Mouse (Mus musculus): ENCODE measurements around the gene Man2c1. TPM values are rescaled to one million over a fixed set of nuclear protein-coding genes. Genes with fewer than 3 reads are reported as not detected.

Gene Man2c1
- 43.7 and 45.3 TPM in 2 replicates for polyA plus RNA-seq (2014; fragmentation: Nextera tagmentation; extraction: Ambion mirVana)

DNA sequence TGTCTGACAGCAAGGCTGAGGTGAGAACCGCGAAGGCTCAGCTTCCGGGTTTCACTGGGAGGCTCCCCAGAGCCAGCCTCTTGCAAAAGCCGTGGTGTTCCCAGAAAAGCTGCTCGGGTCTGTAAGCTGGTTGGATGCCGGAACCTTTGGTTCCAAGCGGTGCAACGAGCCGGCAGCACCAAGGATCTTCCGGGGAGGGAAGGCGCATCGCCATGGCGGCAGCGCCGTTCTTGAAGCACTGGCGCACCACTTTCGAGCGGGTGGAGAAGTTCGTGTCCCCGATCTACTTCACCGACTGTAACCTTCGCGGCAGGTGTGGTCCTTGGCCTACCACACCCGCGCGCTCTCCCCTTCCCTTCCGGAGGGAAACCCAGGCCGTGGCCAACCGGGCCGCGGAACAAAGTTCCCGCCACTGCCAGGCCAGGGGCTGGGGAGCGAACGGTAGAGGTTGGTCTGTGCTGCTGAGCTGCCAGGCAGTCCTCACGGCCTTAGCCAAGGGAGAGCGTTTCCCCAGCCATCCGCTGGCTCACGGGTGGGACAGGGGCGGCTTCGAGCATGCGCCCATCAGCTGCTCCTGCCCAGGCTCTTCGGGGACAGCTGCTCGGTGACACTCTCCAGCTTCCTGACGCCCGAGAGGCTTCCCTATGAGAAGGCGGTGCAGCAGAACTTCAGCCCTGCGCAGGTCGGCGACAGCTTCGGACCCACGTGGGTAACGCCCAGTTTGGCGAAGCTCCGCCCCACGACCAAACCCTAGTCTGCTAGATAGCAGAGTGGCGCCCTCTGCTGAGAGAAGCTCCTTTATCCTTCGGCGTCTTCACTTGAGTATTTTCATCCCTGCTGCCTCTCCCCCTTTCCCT, at the start of gene Man2c1:
Gene Man2c1 (plus strand): TSS at position 114 of the 857 bp plus-strand sequence.
- Histone ChIP-seq H3K27ac (ENCODE audit: low read length) (peak within 1 kb of the TSS; percentile 97), H3K9ac (replicated peaks; ENCODE audit: low read depth, low read length) (peak within 1 kb of the TSS; percentile 73), H3K36me3 (ENCODE audit: control insufficient read depth, insufficient read depth, low read length) (peaks cover 29% of the 10 kb centered on the region), H3K9me3 (ENCODE audit: control insufficient read depth, low read depth, low read length) (no peaks in the 10 kb centered on the region), H3K27me3 (ENCODE audit: control insufficient read depth, insufficient read depth, low read length) (no peaks in the 10 kb centered on the region), H3K4me1 (ENCODE audit: control insufficient read depth, insufficient read depth, low read length) (no peaks in the 10 kb centered on the region), H3K4me3 (ENCODE audit: low read depth, low read length) (peak within 1 kb of the TSS; percentile 87), H3K4me2 (replicated peaks; ENCODE audit: low read depth, low read length) (peak within 1 kb of the TSS; percentile 81)
- ATAC-seq (ENCODE audit: insufficient number of reproducible peaks, insufficient read depth, low FRiP score, low read depth) = peak; percentile 89
- WGBS = under 1% methylated on average over 57 of the region's 58 CpGs

DNA sequence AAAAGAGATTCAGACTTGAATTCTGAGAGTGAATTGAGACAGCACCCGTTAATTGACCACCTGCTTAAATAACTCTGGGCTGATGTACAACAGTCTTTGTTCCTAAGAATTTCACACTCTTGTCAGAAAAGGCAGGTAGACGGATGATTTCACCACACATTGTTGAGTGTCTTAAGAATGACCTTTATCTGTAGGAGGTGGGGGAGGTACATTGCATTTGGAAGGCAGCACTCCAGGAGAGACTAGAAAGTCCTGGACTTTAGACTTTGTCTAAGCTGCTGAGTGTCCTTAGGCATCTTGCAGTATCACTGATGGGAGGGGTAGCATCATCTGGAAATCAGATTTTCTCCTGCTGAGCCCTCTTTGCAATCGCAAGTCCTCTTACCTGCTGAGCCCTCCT, 48.3 kb upstream of the Man2c1 start:
- Histone ChIP-seq H3K36me3 (ENCODE audit: control insufficient read depth, insufficient read depth, low read length) (peaks cover 10% of the 10 kb centered on the region), H3K4me3 (ENCODE audit: low read depth, low read length) (no peak overlapping the region), H3K9ac (replicated peaks; ENCODE audit: low read depth, low read length) (no peak overlapping the region), H3K9me3 (ENCODE audit: control insufficient read depth, low read depth, low read length) (no peaks in the 10 kb centered on the region), H3K4me2 (replicated peaks; ENCODE audit: low read depth, low read length) (no peak overlapping the region), H3K27me3 (ENCODE audit: control insufficient read depth, insufficient read depth, low read length) (no peaks in the 10 kb centered on the region), H3K27ac (ENCODE audit: low read length) (no peak overlapping the region), H3K4me1 (ENCODE audit: control insufficient read depth, insufficient read depth, low read length) (no peaks in the 10 kb centered on the region)
- WGBS = 74% methylated on average over 3 of the region's 3 CpGs
- ATAC-seq (ENCODE audit: insufficient number of reproducible peaks, insufficient read depth, low FRiP score, low read depth) = no peak

DNA sequence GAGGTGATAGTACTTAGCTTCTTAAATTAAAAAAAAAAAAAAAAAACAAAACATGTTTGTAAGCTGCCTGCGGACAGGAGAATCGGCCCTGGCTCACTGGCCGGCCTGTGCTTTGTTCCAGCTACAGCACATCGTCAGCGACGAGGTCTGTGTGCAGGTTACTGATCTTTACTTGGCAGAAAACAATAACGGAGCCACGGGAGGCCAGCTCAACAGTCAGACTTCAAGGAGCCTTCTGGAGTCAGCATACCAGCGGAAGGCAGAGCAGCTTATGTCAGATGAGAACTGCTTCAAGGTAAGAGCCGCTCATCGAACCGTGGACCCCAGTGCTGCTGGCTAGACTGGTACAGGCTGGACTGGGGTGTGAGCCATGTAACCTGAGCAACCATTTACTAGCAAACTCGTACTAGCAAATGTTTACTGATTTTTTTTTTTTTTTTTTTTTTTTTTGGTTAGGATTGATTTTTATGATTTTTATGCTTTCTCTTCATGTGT, 13.2 kb upstream of the Man2c1 start:
- no peaks in the 10 kb centered on the region for H3K27me3 ChIP-seq (ENCODE audit: control insufficient read depth, insufficient read depth, low read length)
- H3K9me3 ChIP-seq (ENCODE audit: control insufficient read depth, low read depth, low read length) = no peaks in the 10 kb centered on the region
- H3K4me3 ChIP-seq (ENCODE audit: low read depth, low read length) = no peak overlapping the region
- no peak for ATAC-seq (ENCODE audit: insufficient number of reproducible peaks, insufficient read depth, low FRiP score, low read depth)
- no peak overlapping the region for H3K9ac ChIP-seq (replicated peaks; ENCODE audit: low read depth, low read length)
- no peaks in the 10 kb centered on the region for H3K4me1 ChIP-seq (ENCODE audit: control insufficient read depth, insufficient read depth, low read length)
- no peak overlapping the region for H3K4me2 ChIP-seq (replicated peaks; ENCODE audit: low read depth, low read length)
- H3K27ac ChIP-seq (ENCODE audit: low read length) = no peak overlapping the region
- peaks cover 65% of the 10 kb centered on the region for H3K36me3 ChIP-seq (ENCODE audit: control insufficient read depth, insufficient read depth, low read length)
- 91% methylated on average over 13 of the region's 13 CpGs for WGBS

DNA sequence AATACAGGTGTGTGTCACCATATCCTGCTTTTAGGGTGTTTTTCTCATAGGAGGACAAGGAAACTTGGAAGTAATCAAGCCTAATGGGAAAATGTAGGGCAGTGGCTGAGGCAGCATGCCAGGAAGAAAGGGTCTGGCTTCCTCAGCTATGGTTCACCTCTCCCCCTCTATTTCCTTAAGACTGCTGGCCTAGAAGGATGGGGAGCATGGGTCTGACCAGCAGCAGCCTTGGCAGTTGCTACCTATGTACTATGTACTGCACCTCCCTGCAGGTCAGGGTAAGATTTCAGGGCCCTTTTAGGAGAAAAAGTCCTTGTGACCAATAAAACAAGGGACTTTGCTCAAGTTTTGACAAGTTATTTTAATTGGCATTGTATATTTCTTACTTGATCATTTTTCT, 849 bp upstream of the Man2c1 start:
- Histone ChIP-seq H3K27me3 (ENCODE audit: control insufficient read depth, insufficient read depth, low read length) (no peaks in the 10 kb centered on the region), H3K4me2 (replicated peaks; ENCODE audit: low read depth, low read length) (peak overlapping the region; percentile 81; the same call in 1 of the 2 replicates), H3K4me3 (ENCODE audit: low read depth, low read length) (peak overlapping the region; percentile 87; the same call in 1 of the 2 replicates), H3K9me3 (ENCODE audit: control insufficient read depth, low read depth, low read length) (no peaks in the 10 kb centered on the region), H3K9ac (replicated peaks; ENCODE audit: low read depth, low read length) (no peak overlapping the region), H3K27ac (ENCODE audit: low read length) (no peak overlapping the region), H3K36me3 (ENCODE audit: control insufficient read depth, insufficient read depth, low read length) (peaks cover 36% of the 10 kb centered on the region), H3K4me1 (ENCODE audit: control insufficient read depth, insufficient read depth, low read length) (no peaks in the 10 kb centered on the region)
- no peak for ATAC-seq (ENCODE audit: insufficient number of reproducible peaks, insufficient read depth, low FRiP score, low read depth)

DNA sequence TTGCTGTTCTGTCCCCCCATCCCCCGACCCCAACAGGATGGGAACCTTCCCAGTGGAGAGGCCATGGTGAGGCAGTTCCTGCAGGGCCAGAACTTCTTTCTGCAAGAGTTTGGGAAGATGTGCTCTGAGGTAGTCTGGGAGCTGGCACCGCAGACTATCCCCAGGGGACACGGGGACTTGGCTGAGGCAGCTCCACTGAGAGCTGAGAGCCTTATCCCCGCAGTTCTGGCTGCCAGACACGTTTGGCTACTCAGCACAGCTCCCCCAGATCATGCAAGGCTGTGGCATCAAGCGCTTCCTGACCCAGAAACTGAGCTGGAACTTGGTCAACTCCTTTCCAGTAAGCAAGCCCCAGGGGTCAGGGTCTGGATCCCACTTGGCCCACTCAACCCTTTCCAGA, 6.8 kb downstream of the Man2c1 start:
- no peak overlapping the region for H3K4me2 ChIP-seq (replicated peaks; ENCODE audit: low read depth, low read length)
- H3K4me1 ChIP-seq (ENCODE audit: control insufficient read depth, insufficient read depth, low read length) = no peaks in the 10 kb centered on the region
- no peak overlapping the region for H3K27ac ChIP-seq (ENCODE audit: low read length)
- no peaks in the 10 kb centered on the region for H3K27me3 ChIP-seq (ENCODE audit: control insufficient read depth, insufficient read depth, low read length)
- no peak for ATAC-seq (ENCODE audit: insufficient number of reproducible peaks, insufficient read depth, low FRiP score, low read depth)
- H3K36me3 ChIP-seq (ENCODE audit: control insufficient read depth, insufficient read depth, low read length) = peaks cover 50% of the 10 kb centered on the region
- no peak overlapping the region for H3K4me3 ChIP-seq (ENCODE audit: low read depth, low read length)
- 84% methylated on average over 6 of the region's 6 CpGs for WGBS
- H3K9me3 ChIP-seq (ENCODE audit: control insufficient read depth, low read depth, low read length) = no peaks in the 10 kb centered on the region
- no peak overlapping the region for H3K9ac ChIP-seq (replicated peaks; ENCODE audit: low read depth, low read length)

DNA sequence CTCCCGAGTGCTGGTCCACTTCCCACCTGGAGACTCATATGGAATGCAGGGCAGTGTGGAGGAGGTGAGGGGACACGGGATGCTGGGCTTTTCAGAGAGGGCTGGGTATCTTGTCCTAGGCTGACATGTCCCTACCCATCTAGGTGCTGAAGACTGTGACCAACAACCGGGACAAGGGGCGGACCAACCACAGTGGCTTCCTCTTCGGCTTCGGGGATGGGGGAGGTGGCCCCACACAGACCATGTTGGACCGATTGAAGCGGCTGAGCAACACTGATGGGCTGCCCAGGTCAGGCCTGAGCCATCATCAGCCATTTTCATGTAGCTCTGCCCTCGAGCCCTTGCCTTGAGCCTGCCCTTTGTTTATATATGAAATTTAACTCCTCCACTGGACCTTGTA, 7.3 kb downstream of the Man2c1 start:
- ATAC-seq (ENCODE audit: insufficient number of reproducible peaks, insufficient read depth, low FRiP score, low read depth) = no peak
- 79% methylated on average over 9 of the region's 9 CpGs for WGBS
- peaks cover 53% of the 10 kb centered on the region for H3K36me3 ChIP-seq (ENCODE audit: control insufficient read depth, insufficient read depth, low read length)

DNA sequence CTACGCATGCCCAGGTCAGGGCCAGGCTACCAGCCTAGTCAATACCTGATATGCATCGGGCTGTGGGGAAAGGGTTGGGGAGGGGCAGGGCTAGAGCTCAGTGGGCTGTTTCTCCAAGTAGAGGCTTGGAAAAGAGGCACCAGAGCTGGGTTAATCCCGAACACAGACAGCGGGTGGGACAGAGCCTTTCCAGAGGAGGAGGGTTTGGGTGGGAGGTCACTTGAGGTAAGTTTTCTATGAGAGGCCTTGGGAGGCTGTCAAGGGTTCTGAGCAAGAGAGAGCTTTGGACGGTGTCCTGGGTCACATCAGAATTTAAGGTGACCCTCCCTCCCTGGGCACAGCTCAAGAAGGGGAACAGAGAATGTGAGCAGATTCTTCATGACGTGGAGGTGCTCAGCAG, 8.0 kb downstream of the Man2c1 start:
- H3K4me3 ChIP-seq (ENCODE audit: low read depth, low read length) = no peak overlapping the region
- no peaks in the 10 kb centered on the region for H3K9me3 ChIP-seq (ENCODE audit: control insufficient read depth, low read depth, low read length)
- no peaks in the 10 kb centered on the region for H3K4me1 ChIP-seq (ENCODE audit: control insufficient read depth, insufficient read depth, low read length)
- no peak overlapping the region for H3K4me2 ChIP-seq (replicated peaks; ENCODE audit: low read depth, low read length)
- H3K9ac ChIP-seq (replicated peaks; ENCODE audit: low read depth, low read length) = no peak overlapping the region
- H3K27me3 ChIP-seq (ENCODE audit: control insufficient read depth, insufficient read depth, low read length) = no peaks in the 10 kb centered on the region
- H3K27ac ChIP-seq (ENCODE audit: low read length) = no peak overlapping the region
- no peak for ATAC-seq (ENCODE audit: insufficient number of reproducible peaks, insufficient read depth, low FRiP score, low read depth)
- peaks cover 57% of the 10 kb centered on the region for H3K36me3 ChIP-seq (ENCODE audit: control insufficient read depth, insufficient read depth, low read length)
- WGBS = 89% methylated on average over 6 of the region's 6 CpGs

More for the DNA sequence above, 7.3 kb downstream of the Man2c1 start:
- no peak overlapping the region for H3K4me2 ChIP-seq (replicated peaks; ENCODE audit: low read depth, low read length)
- no peaks in the 10 kb centered on the region for H3K4me1 ChIP-seq (ENCODE audit: control insufficient read depth, insufficient read depth, low read length)
- no peak overlapping the region for H3K4me3 ChIP-seq (ENCODE audit: low read depth, low read length)
- H3K9me3 ChIP-seq (ENCODE audit: control insufficient read depth, low read depth, low read length) = no peaks in the 10 kb centered on the region
- no peak overlapping the region for H3K9ac ChIP-seq (replicated peaks; ENCODE audit: low read depth, low read length)
- H3K27ac ChIP-seq (ENCODE audit: low read length) = no peak overlapping the region
- no peaks in the 10 kb centered on the region for H3K27me3 ChIP-seq (ENCODE audit: control insufficient read depth, insufficient read depth, low read length)

DNA sequence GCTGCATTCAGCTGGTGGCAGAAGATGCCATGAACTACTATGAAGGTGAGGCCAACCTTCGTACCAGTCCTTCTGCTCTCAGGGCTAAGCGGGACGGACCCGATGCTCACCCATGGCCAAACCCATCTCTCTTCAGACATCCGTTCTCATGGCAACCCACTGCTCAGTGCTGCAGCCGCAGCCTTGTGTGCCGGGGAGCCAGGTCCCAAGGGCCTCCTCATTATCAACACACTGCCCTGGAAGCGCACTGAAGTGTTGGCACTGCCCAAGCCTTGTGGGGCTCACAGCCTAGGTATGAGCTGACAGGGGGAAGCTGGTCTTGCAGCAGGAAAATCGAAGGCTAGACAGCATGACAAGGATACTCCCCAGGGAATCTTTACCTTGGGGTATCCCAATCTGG, 8.6 kb downstream of the Man2c1 start:
- 95% methylated on average over 9 of the region's 9 CpGs for WGBS
- H3K4me3 ChIP-seq (ENCODE audit: low read depth, low read length) = no peak overlapping the region
- no peak for ATAC-seq (ENCODE audit: insufficient number of reproducible peaks, insufficient read depth, low FRiP score, low read depth)
- peaks cover 58% of the 10 kb centered on the region for H3K36me3 ChIP-seq (ENCODE audit: control insufficient read depth, insufficient read depth, low read length)
- no peak overlapping the region for H3K27ac ChIP-seq (ENCODE audit: low read length)
- H3K9me3 ChIP-seq (ENCODE audit: control insufficient read depth, low read depth, low read length) = no peaks in the 10 kb centered on the region
- H3K27me3 ChIP-seq (ENCODE audit: control insufficient read depth, insufficient read depth, low read length) = no peaks in the 10 kb centered on the region
- H3K4me2 ChIP-seq (replicated peaks; ENCODE audit: low read depth, low read length) = no peak overlapping the region
- H3K9ac ChIP-seq (replicated peaks; ENCODE audit: low read depth, low read length) = no peak overlapping the region
- no peaks in the 10 kb centered on the region for H3K4me1 ChIP-seq (ENCODE audit: control insufficient read depth, insufficient read depth, low read length)
